Mouse (Mus musculus): Measurements from ENCODE around the gene Prdx1.

Gene Prdx1

DNA sequence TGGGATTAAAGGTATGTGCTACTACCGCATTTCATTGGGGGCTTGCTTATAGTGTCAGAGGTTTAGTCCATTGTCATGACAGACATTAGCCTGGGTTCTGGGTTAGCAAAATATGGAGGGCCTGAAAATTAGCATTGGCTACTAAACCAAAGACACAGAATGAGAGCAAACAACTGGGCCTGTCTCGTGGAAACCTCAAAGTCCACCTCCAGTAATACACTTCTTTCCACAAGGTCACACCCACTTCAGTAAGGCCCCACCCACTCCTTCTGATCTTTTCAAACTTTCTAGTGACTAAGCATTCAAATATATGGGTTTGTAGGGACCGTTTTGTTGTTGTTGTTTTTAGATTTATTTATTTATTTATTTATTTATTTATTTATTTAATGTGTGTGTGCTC is 44.2 kb downstream of the Prdx1 start:
- DNase-seq (ENCODE audit: low spot score) = no peak

DNA sequence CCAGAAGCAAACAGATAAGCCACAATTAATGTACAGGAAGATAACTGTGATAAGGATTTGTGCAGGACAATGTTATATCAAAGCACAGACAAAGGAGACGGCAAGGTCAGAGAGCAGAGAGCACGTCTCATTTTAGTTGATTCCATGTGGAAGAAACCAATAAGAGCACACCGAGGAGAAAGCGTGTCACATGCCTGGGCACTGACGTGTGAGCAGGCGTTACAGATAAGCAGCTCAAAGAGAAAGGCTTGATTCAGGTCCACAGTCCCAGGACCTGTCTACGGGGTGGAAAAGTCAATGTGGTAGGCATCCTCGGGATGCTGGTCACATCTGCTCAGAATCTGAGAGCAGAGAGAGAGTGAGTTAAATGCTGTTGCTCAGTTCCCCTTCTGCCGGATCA is 45.7 kb downstream of the Prdx1 start:
- no peak for DNase-seq (ENCODE audit: low spot score)

GRCm38 (mm10) chr4:116732355-116732754 is 47.0 kb downstream of the Prdx1 start:
- DNase-seq (ENCODE audit: low spot score) = no peak

DNA sequence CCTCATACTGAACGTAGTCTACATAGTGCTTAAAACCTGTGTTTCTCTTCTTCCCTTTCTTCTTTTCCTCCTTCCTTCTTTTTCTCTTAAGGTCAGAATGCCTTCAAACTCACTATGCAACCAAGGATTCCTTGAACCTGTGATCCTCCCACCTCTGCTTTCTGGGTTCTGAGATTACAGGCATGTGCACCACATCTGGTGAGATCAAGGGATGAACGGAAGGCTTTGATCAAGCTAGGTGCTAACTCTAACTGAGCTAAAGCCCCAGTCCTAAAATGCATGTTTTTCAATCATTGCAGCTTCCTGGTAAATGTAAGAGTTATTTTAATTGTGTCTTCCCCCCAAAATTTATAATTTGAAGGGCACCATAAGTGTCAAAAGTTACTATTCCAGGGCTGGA is 49.7 kb downstream of the Prdx1 start:
- no peak for DNase-seq (ENCODE audit: low spot score)

DNA sequence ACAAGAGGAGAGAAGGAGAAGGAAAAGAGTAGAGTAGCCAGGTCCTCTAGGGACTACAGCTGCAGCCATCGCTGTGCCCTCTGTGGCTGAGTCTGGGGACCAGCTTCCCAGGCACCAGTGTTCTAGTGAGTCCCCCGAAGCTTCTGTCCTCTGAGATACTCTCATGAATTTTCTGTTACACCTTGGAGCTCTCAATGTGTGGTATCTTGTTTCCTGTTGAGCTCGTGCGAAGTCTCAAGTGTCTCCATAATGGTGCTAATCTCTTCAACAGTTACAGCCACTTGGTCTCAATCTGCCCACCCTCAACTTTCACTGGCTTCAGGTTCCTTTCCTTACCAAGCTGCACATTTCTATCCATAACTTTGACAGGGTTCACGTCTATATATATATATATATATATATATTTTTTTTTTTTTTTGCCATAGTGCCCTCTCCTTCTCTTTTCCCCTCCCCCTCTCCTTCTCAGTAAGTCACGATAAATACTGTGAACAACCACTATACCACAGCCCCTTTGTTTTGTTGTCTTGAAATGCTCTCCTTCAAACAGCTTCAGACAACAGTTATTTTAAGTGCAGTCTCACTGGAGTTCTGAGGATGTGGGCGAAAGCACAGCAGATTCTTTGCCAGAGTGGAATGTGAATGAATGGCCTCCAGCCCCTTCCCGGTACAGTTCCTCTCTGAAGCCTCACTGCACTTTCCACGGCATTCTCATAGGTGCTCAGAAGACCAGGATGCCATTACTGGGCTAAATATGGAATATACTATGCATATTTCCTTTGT is 53.8 kb downstream of the Prdx1 start:
- no peak for DNase-seq (ENCODE audit: low spot score)

DNA sequence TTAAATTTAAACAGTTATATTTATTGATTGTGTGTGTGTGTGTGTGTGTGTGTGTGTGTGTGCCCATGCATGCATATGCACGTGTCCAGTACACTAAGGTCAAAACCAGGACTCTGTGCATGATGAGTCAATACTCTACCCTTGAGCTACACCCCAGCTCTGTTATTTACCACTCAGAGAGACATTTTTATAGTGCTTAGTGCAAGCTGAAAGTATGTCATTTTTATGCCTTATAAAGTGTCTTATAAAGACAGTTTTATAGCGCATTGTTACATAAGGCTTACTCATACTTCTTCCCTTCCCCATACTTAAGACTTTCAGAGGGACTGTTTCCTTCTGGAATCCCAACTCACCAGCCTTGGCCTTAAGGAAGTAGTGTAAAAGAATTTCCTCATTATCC is 64.4 kb downstream of the Prdx1 start:
- DNase-seq (ENCODE audit: low spot score) = no peak
